Mouse (Mus musculus) intestine, embryonic 15.5 days (tissue): ENCODE results near the gene Sun5. TPM values are rescaled to one million over a fixed set of nuclear protein-coding genes. Genes with fewer than 3 reads are reported as not detected.
A peak's percentile ranks its signal among the peaks of the same experiment; 100 is the strongest.
"Not testable (repeated sequence)": the region's sequence is repeated elsewhere in the genome, so short reads cannot be mapped to it uniquely, and the experiment has no call there.

Experiments used
- ATAC-seq: fragments of 200-750 bp; cut with Nextera tagmentation; 2 replicates; pipeline ENCODE4 v1.8.0; 2017; ENCODE audit warnings: moderate TSS enrichment, moderate library complexity
- H3K27ac ChIP-seq: fragments of 300-500 bp; sonication (generic); 2 replicates; pipeline ENCODE4 v1.5.1; 2015; ENCODE audit warnings: mild to moderate bottlenecking, inconsistent platforms
- H3K27me3 ChIP-seq: fragments of 300-500 bp; sonication (generic); replicated peaks from 2 replicates; pipeline ENCODE4 v1.6.1; 2015; ENCODE audit warnings: inconsistent platforms
- H3K36me3 ChIP-seq: fragments of 300-500 bp; sonication (generic); 2 replicates; pipeline ENCODE4 v1.6.1; 2015; ENCODE audit warnings: inconsistent platforms
- H3K4me1 ChIP-seq: fragments of 300-500 bp; sonication (generic); replicated peaks from 2 replicates; pipeline ENCODE4 v1.6.1; 2015; ENCODE audit warnings: inconsistent platforms
- H3K4me2 ChIP-seq: fragments of 300-500 bp; sonication (generic); replicated peaks from 2 replicates; pipeline ENCODE4 v1.6.1; 2015; ENCODE audit warnings: mild to moderate bottlenecking, inconsistent platforms
- H3K4me3 ChIP-seq: fragments of 300-500 bp; sonication (generic); replicated peaks from 2 replicates; pipeline ENCODE4 v1.5.1; 2015; ENCODE audit warnings: inconsistent platforms
- H3K9ac ChIP-seq: fragments of 300-500 bp; sonication (generic); 2 replicates; pipeline ENCODE4 v1.6.1; 2015; ENCODE audit warnings: inconsistent platforms
- H3K9me3 ChIP-seq: fragments of 300-500 bp; sonication (generic); 2 replicates; pipeline ENCODE4 v1.6.1; 2016; ENCODE audit warnings: inconsistent platforms
- WGBS: fragments of 180-500 bp; shearing (Covaris S2); methylation state at CpG from one replicate; pipeline ENCODE4 v1.1.7; 2015; 5-methylcytosine and 5-hydroxymethylcytosine counted together
- polyA plus RNA-seq: library from polyadenylated mRNA; unstranded; fragments of >200 nt; fragmentation: Nextera tagmentation; extraction: Ambion mirVana; gene quantifications from 2 replicates; pipeline ENCODE4 v1.2.1, GENCODE M21; 2015

Sun5 gene
- polyA plus RNA-seq, 1 experiment from 2014 or later: not detected

GRCm38 (mm10) chr2:153851030-153851360 lies 19.9 kb downstream of the Sun5 start:
- no peak overlapping the region for H3K4me3 ChIP-seq
- H3K27me3 ChIP-seq: no peaks in the 10 kb centered on the region
- H3K4me2 ChIP-seq: no peak overlapping the region
- H3K4me1 ChIP-seq: no peaks in the 10 kb centered on the region
- H3K27ac ChIP-seq: no peak overlapping the region
- WGBS: 54% methylated on average over 4 of the region's 4 CpGs
- H3K9ac ChIP-seq: no peak overlapping the region
- no peaks in the 10 kb centered on the region for H3K36me3 ChIP-seq
- H3K9me3 ChIP-seq: no peaks in the 10 kb centered on the region
- ATAC-seq: no peak

- WGBS: 87% methylated on average over 6 of the region's 6 CpGs
- Histone ChIP-seq H3K36me3 (no peaks in the 10 kb centered on the region), H3K27me3 (no peaks in the 10 kb centered on the region), H3K4me3 (no peak overlapping the region), H3K9ac (no peak overlapping the region), H3K27ac (no peak overlapping the region), H3K4me1 (no peaks in the 10 kb centered on the region), H3K9me3 (no peaks in the 10 kb centered on the region), H3K4me2 (no peak overlapping the region)
- no peak for ATAC-seq
Observed at GRCm38 (mm10) chr2:153850351-153851029, 20.4 kb downstream of the Sun5 start.

GRCm38 (mm10) chr2:153848389-153848788 lies 22.5 kb downstream of the Sun5 start:
- no peak overlapping the region for H3K4me2 ChIP-seq
- H3K27ac ChIP-seq: no peak overlapping the region
- H3K9ac ChIP-seq: no peak overlapping the region
- H3K4me3 ChIP-seq: no peak overlapping the region
- H3K4me1 ChIP-seq: no peaks in the 10 kb centered on the region
- no peaks in the 10 kb centered on the region for H3K9me3 ChIP-seq
- H3K27me3 ChIP-seq: no peaks in the 10 kb centered on the region
- ATAC-seq: no peak
- H3K36me3 ChIP-seq: no peaks in the 10 kb centered on the region
- WGBS: 85% methylated on average over 3 of the region's 3 CpGs

GRCm38 (mm10) chr2:153842854-153843253 lies 28.0 kb downstream of the Sun5 start:
- no peaks in the 10 kb centered on the region for H3K4me1 ChIP-seq
- ATAC-seq: no peak
- no peak overlapping the region for H3K27ac ChIP-seq
- no peaks in the 10 kb centered on the region for H3K9me3 ChIP-seq
- H3K4me2 ChIP-seq: no peak overlapping the region
- no peak overlapping the region for H3K4me3 ChIP-seq
- no peaks in the 10 kb centered on the region for H3K27me3 ChIP-seq
- H3K36me3 ChIP-seq: no peaks in the 10 kb centered on the region
- 90% methylated on average over 8 of the region's 8 CpGs for WGBS
- no peak overlapping the region for H3K9ac ChIP-seq

GRCm38 (mm10) chr2:153833291-153833690 lies 37.6 kb downstream of the Sun5 start:
- no peak for ATAC-seq
- Histone ChIP-seq H3K4me2 (no peak overlapping the region), H3K9me3 (no peaks in the 10 kb centered on the region), H3K36me3 (no peaks in the 10 kb centered on the region), H3K27ac (no peak overlapping the region), H3K4me3 (no peak overlapping the region), H3K27me3 (no peaks in the 10 kb centered on the region), H3K9ac (no peak overlapping the region), H3K4me1 (no peaks in the 10 kb centered on the region)
- WGBS: 90% methylated on average over 8 of the region's 8 CpGs

GRCm38 (mm10) chr2:153828704-153829103 lies 42.2 kb downstream of the Sun5 start:
- Histone ChIP-seq H3K4me2 (no peak overlapping the region), H3K4me1 (no peaks in the 10 kb centered on the region), H3K27me3 (no peaks in the 10 kb centered on the region; the same call in 1 of the 2 replicates), H3K4me3 (no peak overlapping the region), H3K9me3 (no peaks in the 10 kb centered on the region), H3K9ac (no peak overlapping the region), H3K36me3 (no peaks in the 10 kb centered on the region), H3K27ac (no peak overlapping the region)
- WGBS: 83% methylated on average over 7 of the region's 7 CpGs
- no peak for ATAC-seq

- H3K4me1 ChIP-seq: no peaks in the 10 kb centered on the region
- H3K9ac ChIP-seq: no peak overlapping the region
- H3K9me3 ChIP-seq: no peaks in the 10 kb centered on the region
- no peaks in the 10 kb centered on the region for H3K36me3 ChIP-seq
- H3K4me3 ChIP-seq: no peak overlapping the region
- H3K4me2 ChIP-seq: no peak overlapping the region
- 81% methylated on average over 8 of the region's 8 CpGs for WGBS
- ATAC-seq: no peak
- no peak overlapping the region for H3K27ac ChIP-seq
- no peaks in the 10 kb centered on the region; the same call in 1 of the 2 replicates for H3K27me3 ChIP-seq
Observed at GRCm38 (mm10) chr2:153827171-153827830, 43.6 kb downstream of the Sun5 start.

- H3K4me3 ChIP-seq, H3K9me3 ChIP-seq, ATAC-seq, H3K27me3 ChIP-seq, H3K4me2 ChIP-seq, H3K4me1 ChIP-seq, H3K36me3 ChIP-seq, H3K9ac ChIP-seq, H3K27ac ChIP-seq: not testable (repeated sequence)
- 63% methylated on average over 29 of the region's 32 CpGs for WGBS
Observed at GRCm38 (mm10) chr2:153825900-153826299, 45.0 kb downstream of the Sun5 start.

GRCm38 (mm10) chr2:153824593-153824992 lies 46.3 kb downstream of the Sun5 start:
- Histone ChIP-seq H3K4me3 (no peak overlapping the region), H3K9ac (no peak overlapping the region), H3K27ac (no peak overlapping the region), H3K27me3 (no peaks in the 10 kb centered on the region; the same call in 1 of the 2 replicates), H3K4me2 (no peak overlapping the region), H3K9me3 (no peaks in the 10 kb centered on the region), H3K4me1 (no peaks in the 10 kb centered on the region), H3K36me3 (no peaks in the 10 kb centered on the region)
- 66% methylated on average over 6 of the region's 6 CpGs for WGBS
- ATAC-seq: no peak; the same call in 1 of the 2 replicates

- 62% methylated on average over 2 of the region's 2 CpGs for WGBS
- no peak for ATAC-seq
Observed at GRCm38 (mm10) chr2:153822005-153822543, 48.8 kb downstream of the Sun5 start.

GRCm38 (mm10) chr2:153809921-153810320 lies 61.0 kb downstream of the Sun5 start:
- Histone ChIP-seq H3K27me3 (no peaks in the 10 kb centered on the region), H3K4me3 (no peak overlapping the region), H3K4me2 (no peak overlapping the region), H3K4me1 (0 out of 2 replicates have a peak, but pooled peaks cover 3% of the 10 kb centered on the region), H3K9me3 (no peaks in the 10 kb centered on the region), H3K36me3 (no peaks in the 10 kb centered on the region), H3K9ac (no peak overlapping the region), H3K27ac (no peak overlapping the region)
- no peak for ATAC-seq
- 69% methylated on average over 3 of the region's 3 CpGs for WGBS

More at GRCm38 (mm10) chr2:153822005-153822543, 48.8 kb downstream of the Sun5 start:
- no peak overlapping the region for H3K4me3 ChIP-seq
- H3K4me2 ChIP-seq: no peak overlapping the region
- H3K36me3 ChIP-seq: no peaks in the 10 kb centered on the region
- H3K27ac ChIP-seq: no peak overlapping the region
- H3K9me3 ChIP-seq: no peaks in the 10 kb centered on the region
- H3K27me3 ChIP-seq: no peaks in the 10 kb centered on the region; the same call in 1 of the 2 replicates
- no peak overlapping the region for H3K9ac ChIP-seq
- H3K4me1 ChIP-seq: no peaks in the 10 kb centered on the region

- 0 out of 2 replicates have a peak, but pooled peaks cover 3% of the 10 kb centered on the region for H3K4me1 ChIP-seq
- peak; percentile 77 for ATAC-seq
- H3K4me3 ChIP-seq: no peak overlapping the region
- no peaks in the 10 kb centered on the region for H3K27me3 ChIP-seq
- H3K36me3 ChIP-seq: no peaks in the 10 kb centered on the region
- H3K27ac ChIP-seq: no peak overlapping the region
- WGBS: 60% methylated on average over 6 of the region's 6 CpGs
- H3K4me2 ChIP-seq: no peak overlapping the region
- no peaks in the 10 kb centered on the region for H3K9me3 ChIP-seq
- H3K9ac ChIP-seq: no peak overlapping the region
Observed at GRCm38 (mm10) chr2:153808841-153809240, 62.0 kb downstream of the Sun5 start.
